Mouse (Mus musculus) naive thymus-derived CD4-positive, alpha-beta T cell, adult 2 months (primary cell): Measurements from ENCODE around the gene Zp2.

ENCODE experiments used
- DNase-seq: peaks from one replicate; pipeline ENCODE4 v3.0.0-alpha.2; 2011; ENCODE audit warnings: low read depth

Gene Zp2

GRCm38 (mm10) chr7:120142743-120143142, 2.3 kb downstream of the Zp2 start:
- DNase-seq: no peak

- no peak for DNase-seq
Measured at GRCm38 (mm10) chr7:120128951-120129350, 16.1 kb downstream of the Zp2 start.

GRCm38 (mm10) chr7:120127686-120128059, 17.4 kb downstream of the Zp2 start:
- no peak for DNase-seq

- DNase-seq: no peak
Measured at GRCm38 (mm10) chr7:120126976-120127685, 18.0 kb downstream of the Zp2 start.

GRCm38 (mm10) chr7:120124844-120125243, 20.2 kb downstream of the Zp2 start:
- DNase-seq: peak; percentile 33

- no peak for DNase-seq
Measured at GRCm38 (mm10) chr7:120123776-120124175, 21.3 kb downstream of the Zp2 start.

- DNase-seq: no peak
Measured at GRCm38 (mm10) chr7:120117529-120117928, 27.6 kb downstream of the Zp2 start.

GRCm38 (mm10) chr7:120116976-120117375, 28.1 kb downstream of the Zp2 start:
- no peak for DNase-seq

GRCm38 (mm10) chr7:120109676-120110075, 35.4 kb downstream of the Zp2 start:
- no peak for DNase-seq

- no peak for DNase-seq
Measured at GRCm38 (mm10) chr7:120106356-120106755, 38.7 kb downstream of the Zp2 start.

- no peak for DNase-seq
Measured at GRCm38 (mm10) chr7:120104975-120105374, 40.1 kb downstream of the Zp2 start.

GRCm38 (mm10) chr7:120103019-120103567, 42.0 kb downstream of the Zp2 start:
- no peak for DNase-seq

GRCm38 (mm10) chr7:120102164-120102972, 42.7 kb downstream of the Zp2 start, which contains the start of gene Tmem159:
Gene Tmem159, plus strand, starts transcription at chr7:120102353.
- peak; percentile 17 for DNase-seq

GRCm38 (mm10) chr7:120098403-120098802, 46.7 kb downstream of the Zp2 start:
- DNase-seq: peak; percentile 18

- DNase-seq: no peak
Measured at GRCm38 (mm10) chr7:120097845-120098244, 47.2 kb downstream of the Zp2 start.

- DNase-seq: no peak
Measured at GRCm38 (mm10) chr7:120095180-120095579, 49.9 kb downstream of the Zp2 start, which contains the start of gene Dnah3. Gene Dnah3, minus strand, starts transcription at chr7:120095280.

GRCm38 (mm10) chr7:120094216-120094615, 50.9 kb downstream of the Zp2 start:
- no peak for DNase-seq

GRCm38 (mm10) chr7:120093033-120093432, 52.1 kb downstream of the Zp2 start:
- DNase-seq: no peak

- DNase-seq: no peak
Measured at GRCm38 (mm10) chr7:120080177-120080576, 64.9 kb downstream of the Zp2 start.
